Mouse (Mus musculus): ENCODE measurements around the gene Lgalsl.

DNA sequence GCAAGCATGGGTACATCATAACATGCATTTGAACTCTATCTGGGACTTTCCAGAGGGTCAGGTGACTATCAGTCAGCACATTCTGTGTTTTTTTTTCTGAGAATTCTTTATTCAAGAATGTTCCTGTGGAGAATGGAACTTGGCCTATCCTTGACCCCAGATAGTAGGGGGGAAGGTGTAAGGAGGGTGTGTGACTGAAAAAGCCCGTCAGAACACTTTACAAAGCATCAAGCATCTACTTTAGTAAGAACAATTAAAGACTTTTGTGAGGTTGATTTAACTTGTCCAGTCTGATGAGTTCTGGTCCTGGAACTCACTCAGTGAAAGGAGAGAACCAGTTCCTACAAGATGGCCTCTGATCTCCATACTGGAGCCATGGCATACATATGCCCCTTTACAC, 45.7 kb downstream of the Lgalsl start:
- TF ChIP-seq POLR2A (IDR thresholded peaks at IDR 0.05; ENCODE audit: borderline replicate concordance, extremely low read depth, low read depth, low read length), result no peak
- TF ChIP-seq CTCF (IDR thresholded peaks at IDR 0.05; ENCODE audit: insufficient read depth, low read length), result no peak
